Mouse (Mus musculus): Measurements from ENCODE around the gene Nmi. TPM values are rescaled to one million over a fixed set of nuclear protein-coding genes. Genes with fewer than 3 reads are reported as not detected.

Gene Nmi
- polyA plus RNA-seq, 1 experiment: 3.2 TPM

GRCm38 (mm10) chr2:51936585-51936984, 36.7 kb downstream of the Nmi start:
- H3ac ChIP-seq (ENCODE audit: control insufficient read depth, insufficient read length): no peak overlapping the region
- no peak for TF ChIP-seq USF1 (IDR thresholded peaks at IDR 0.05; ENCODE audit: low read depth)
- TF ChIP-seq SRF (IDR thresholded peaks at IDR 0.05; ENCODE audit: control insufficient read depth, insufficient read length, low read depth): no peak
- TF ChIP-seq E2F4 (IDR thresholded peaks at IDR 0.05; ENCODE audit: insufficient read depth): no peak
- no peak for TF ChIP-seq TCF12 (IDR thresholded peaks at IDR 0.05; ENCODE audit: insufficient read depth, poor library complexity, severe bottlenecking)
- TF ChIP-seq MYOG (IDR thresholded peaks at IDR 0.05; ENCODE audit: control insufficient read depth in 1 of 3, insufficient read depth in 1 of 3, insufficient read length in 2 of 3, low read depth in 2 of 3): no peak
- TF ChIP-seq CEBPB (IDR thresholded peaks at IDR 0.05; ENCODE audit: insufficient read depth, poor library complexity, severe bottlenecking): no peak
- TF ChIP-seq MAX (IDR thresholded peaks at IDR 0.05; ENCODE audit: low read depth): no peak
- TF ChIP-seq POLR2AphosphoS2 (IDR thresholded peaks at IDR 0.05; ENCODE audit: insufficient read length, low read depth): no peak
- TF ChIP-seq POLR2A (IDR thresholded peaks at IDR 0.05; ENCODE audit: insufficient read length, low read depth): no peak
- TF ChIP-seq TCF3 (IDR thresholded peaks at IDR 0.05; ENCODE audit: insufficient read length, low read depth): no peak
- TF ChIP-seq MYOD1 (IDR thresholded peaks at IDR 0.05; ENCODE audit: control insufficient read depth in 1 of 3, insufficient read length in 2 of 3, low read depth in 2 of 3): no peak
- TF ChIP-seq REST (IDR thresholded peaks at IDR 0.05; ENCODE audit: insufficient read depth, insufficient read length): no peak
- H3K27me3 ChIP-seq (ENCODE audit: control insufficient read depth, insufficient read depth, insufficient read length): no peaks in the 10 kb centered on the region
- no peaks in the 10 kb centered on the region for H3K79me2 ChIP-seq (ENCODE audit: control insufficient read depth, insufficient read depth)
- H3K4me2 ChIP-seq (ENCODE audit: low read depth): no peak overlapping the region
- H3K4me3 ChIP-seq: no peak overlapping the region
- H3K36me3 ChIP-seq (ENCODE audit: control insufficient read depth, insufficient read depth): no peaks in the 10 kb centered on the region

DNA sequence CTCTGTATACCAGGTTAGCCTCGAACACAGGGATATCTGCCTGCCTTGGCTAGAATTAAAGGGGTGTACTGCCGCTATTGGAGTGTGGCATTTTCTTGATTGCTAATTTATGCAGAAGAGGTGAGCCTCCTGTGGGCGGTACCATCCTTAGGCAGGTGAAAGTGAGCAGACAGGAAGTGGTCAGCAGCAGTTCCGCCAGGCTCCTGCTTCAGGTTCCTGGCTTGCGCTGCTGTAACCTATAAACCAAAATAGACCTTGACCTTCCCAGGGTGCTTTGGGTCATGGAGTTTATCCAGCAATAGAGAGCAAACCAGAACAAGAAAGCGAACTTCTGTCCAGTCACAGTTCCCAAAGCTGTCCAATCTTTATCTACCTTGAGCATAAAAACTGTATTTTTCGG, 37.4 kb downstream of the Nmi start:
- TF ChIP-seq USF1 (IDR thresholded peaks at IDR 0.05; ENCODE audit: low read depth) (no peak), MYOG (IDR thresholded peaks at IDR 0.05; ENCODE audit: control insufficient read depth in 1 of 3, insufficient read depth in 1 of 3, insufficient read length in 2 of 3, low read depth in 2 of 3) (no peak), MAX (IDR thresholded peaks at IDR 0.05; ENCODE audit: low read depth) (no peak), TCF3 (IDR thresholded peaks at IDR 0.05; ENCODE audit: insufficient read length, low read depth) (no peak), MYOD1 (IDR thresholded peaks at IDR 0.05; ENCODE audit: control insufficient read depth in 1 of 3, insufficient read length in 2 of 3, low read depth in 2 of 3) (no peak), TCF12 (IDR thresholded peaks at IDR 0.05; ENCODE audit: insufficient read depth, poor library complexity, severe bottlenecking) (no peak), E2F4 (IDR thresholded peaks at IDR 0.05; ENCODE audit: insufficient read depth) (no peak), SRF (IDR thresholded peaks at IDR 0.05; ENCODE audit: control insufficient read depth, insufficient read length, low read depth) (no peak), POLR2A (IDR thresholded peaks at IDR 0.05; ENCODE audit: insufficient read length, low read depth) (no peak), CEBPB (IDR thresholded peaks at IDR 0.05; ENCODE audit: insufficient read depth, poor library complexity, severe bottlenecking) (no peak)
- no peak overlapping the region for H3K4me3 ChIP-seq
- H3K4me2 ChIP-seq (ENCODE audit: low read depth): no peak overlapping the region
- H3K79me2 ChIP-seq (ENCODE audit: control insufficient read depth, insufficient read depth): no peaks in the 10 kb centered on the region
- no peaks in the 10 kb centered on the region for H3K27me3 ChIP-seq (ENCODE audit: control insufficient read depth, insufficient read depth, insufficient read length)
- no peak overlapping the region for H3ac ChIP-seq (ENCODE audit: control insufficient read depth, insufficient read length)
- no peaks in the 10 kb centered on the region for H3K36me3 ChIP-seq (ENCODE audit: control insufficient read depth, insufficient read depth)

GRCm38 (mm10) chr2:51934574-51935334, 38.5 kb downstream of the Nmi start, which contains the start of gene Rbm43:
Gene Rbm43 (minus strand): TSS chr2:51935163.
- Histone ChIP-seq H3K36me3 (ENCODE audit: control insufficient read depth, insufficient read depth) (no peaks in the 10 kb centered on the region), H3K4me3 (peak within 1 kb of the TSS; percentile 50), H3ac (ENCODE audit: control insufficient read depth, insufficient read length) (no peak within 1 kb of the TSS), H3K79me2 (ENCODE audit: control insufficient read depth, insufficient read depth) (no peaks in the 10 kb centered on the region), H3K4me2 (ENCODE audit: low read depth) (peak within 1 kb of the TSS; percentile 92), H3K27me3 (ENCODE audit: control insufficient read depth, insufficient read depth, insufficient read length) (no peaks in the 10 kb centered on the region)
- TF ChIP-seq CEBPB (IDR thresholded peaks at IDR 0.05; ENCODE audit: insufficient read depth, poor library complexity, severe bottlenecking) (no peak), SRF (IDR thresholded peaks at IDR 0.05; ENCODE audit: control insufficient read depth, insufficient read length, low read depth) (peak; percentile 21), E2F4 (IDR thresholded peaks at IDR 0.05; ENCODE audit: insufficient read depth) (no peak), USF1 (IDR thresholded peaks at IDR 0.05; ENCODE audit: low read depth) (peak; percentile 0), MYOG (IDR thresholded peaks at IDR 0.05; ENCODE audit: control insufficient read depth in 1 of 3, insufficient read depth in 1 of 3, insufficient read length in 2 of 3, low read depth in 2 of 3) (no peak), POLR2A (IDR thresholded peaks at IDR 0.05; ENCODE audit: insufficient read length, low read depth) (peak; percentile 23), TCF12 (IDR thresholded peaks at IDR 0.05; ENCODE audit: insufficient read depth, poor library complexity, severe bottlenecking) (no peak)

GRCm38 (mm10) chr2:51933341-51934134, 39.8 kb downstream of the Nmi start:
- Histone ChIP-seq H3K79me2 (ENCODE audit: control insufficient read depth, insufficient read depth) (no peaks in the 10 kb centered on the region), H3K4me3 (peak overlapping the region; percentile 50), H3K27me3 (ENCODE audit: control insufficient read depth, insufficient read depth, insufficient read length) (no peaks in the 10 kb centered on the region), H3K36me3 (ENCODE audit: control insufficient read depth, insufficient read depth) (no peaks in the 10 kb centered on the region), H3K4me2 (ENCODE audit: low read depth) (peak overlapping the region; percentile 92), H3ac (ENCODE audit: control insufficient read depth, insufficient read length) (no peak overlapping the region)
- TF ChIP-seq CEBPB (IDR thresholded peaks at IDR 0.05; ENCODE audit: insufficient read depth, poor library complexity, severe bottlenecking) (no peak), TCF12 (IDR thresholded peaks at IDR 0.05; ENCODE audit: insufficient read depth, poor library complexity, severe bottlenecking) (no peak), REST (IDR thresholded peaks at IDR 0.05; ENCODE audit: insufficient read depth, insufficient read length) (no peak), SRF (IDR thresholded peaks at IDR 0.05; ENCODE audit: control insufficient read depth, insufficient read length, low read depth) (no peak), E2F4 (IDR thresholded peaks at IDR 0.05; ENCODE audit: insufficient read depth) (no peak), POLR2AphosphoS2 (IDR thresholded peaks at IDR 0.05; ENCODE audit: insufficient read length, low read depth) (no peak), MYOD1 (IDR thresholded peaks at IDR 0.05; ENCODE audit: control insufficient read depth in 1 of 3, insufficient read length in 2 of 3, low read depth in 2 of 3) (no peak), MYOG (IDR thresholded peaks at IDR 0.05; ENCODE audit: control insufficient read depth in 1 of 3, insufficient read depth in 1 of 3, insufficient read length in 2 of 3, low read depth in 2 of 3) (no peak), USF1 (IDR thresholded peaks at IDR 0.05; ENCODE audit: low read depth) (no peak), POLR2A (IDR thresholded peaks at IDR 0.05; ENCODE audit: insufficient read length, low read depth) (no peak), MAX (IDR thresholded peaks at IDR 0.05; ENCODE audit: low read depth) (no peak), TCF3 (IDR thresholded peaks at IDR 0.05; ENCODE audit: insufficient read length, low read depth) (no peak)

Measured in myocyte (in vitro differentiated cells).